Mouse (Mus musculus): ENCODE measurements around the gene Mcu.

The Mcu gene

DNA sequence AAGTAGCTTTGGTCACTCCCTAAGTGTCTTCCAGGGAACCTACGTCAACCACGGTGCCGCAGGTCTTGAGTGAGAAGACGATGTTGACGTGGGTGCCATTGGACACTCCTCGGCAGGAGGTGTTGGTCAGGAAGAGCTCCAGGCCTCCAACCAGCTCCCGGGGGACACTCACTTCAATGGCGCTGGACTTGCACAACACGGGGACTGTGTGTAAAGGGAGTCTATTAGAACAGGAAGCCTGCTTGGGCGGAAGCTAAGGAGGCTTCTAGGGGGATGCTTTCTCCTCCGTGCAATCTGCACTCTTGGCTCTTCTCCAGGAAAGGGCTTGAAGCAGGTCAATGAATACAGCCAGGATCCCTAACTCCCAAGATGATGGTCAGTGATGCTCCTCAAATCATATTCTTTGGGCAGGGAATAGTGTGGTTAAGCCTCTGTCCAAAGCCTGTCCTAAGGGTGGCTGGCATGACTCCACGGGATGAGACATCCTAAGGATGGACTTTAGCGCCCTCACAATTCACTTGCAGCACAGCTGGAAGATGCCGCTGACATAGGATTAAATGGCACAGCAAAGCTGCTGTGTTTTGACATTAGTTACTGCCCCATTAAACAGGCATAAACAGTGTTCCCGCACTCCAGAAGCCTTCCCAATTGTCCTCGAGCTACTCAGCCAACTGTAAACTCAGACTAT lies 186.9 kb downstream of the Mcu start:
- DNase-seq (ENCODE audit: low spot score), result no peak

- no peak for DNase-seq (ENCODE audit: low spot score)
These were observed 190.1 kb downstream of the Mcu start for GRCm38 (mm10) chr10:59426371-59426770.

- DNase-seq (ENCODE audit: low spot score), result no peak
These were observed 191.1 kb downstream of the Mcu start for GRCm38 (mm10) chr10:59425369-59425768.

DNA sequence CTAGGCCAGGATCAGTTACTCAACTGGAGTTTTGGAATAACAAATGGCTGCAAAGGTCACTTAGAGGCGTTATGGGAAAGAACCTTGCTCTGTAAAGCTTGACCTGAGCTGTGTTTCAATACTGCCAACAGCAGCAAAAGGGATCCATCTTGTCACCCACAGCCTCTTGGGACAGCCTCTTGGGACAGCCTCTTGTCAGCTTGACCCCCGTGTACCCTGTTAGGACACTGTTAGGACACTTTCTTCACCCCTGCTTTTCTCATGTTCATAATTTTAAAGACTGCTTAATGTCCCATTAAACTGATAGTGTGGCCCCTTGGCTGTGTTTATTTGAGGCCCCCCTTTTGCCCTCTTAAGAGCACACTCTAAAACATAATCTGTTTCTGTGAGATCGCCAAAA lies 192.0 kb downstream of the Mcu start:
- no peak for DNase-seq (ENCODE audit: low spot score)

DNA sequence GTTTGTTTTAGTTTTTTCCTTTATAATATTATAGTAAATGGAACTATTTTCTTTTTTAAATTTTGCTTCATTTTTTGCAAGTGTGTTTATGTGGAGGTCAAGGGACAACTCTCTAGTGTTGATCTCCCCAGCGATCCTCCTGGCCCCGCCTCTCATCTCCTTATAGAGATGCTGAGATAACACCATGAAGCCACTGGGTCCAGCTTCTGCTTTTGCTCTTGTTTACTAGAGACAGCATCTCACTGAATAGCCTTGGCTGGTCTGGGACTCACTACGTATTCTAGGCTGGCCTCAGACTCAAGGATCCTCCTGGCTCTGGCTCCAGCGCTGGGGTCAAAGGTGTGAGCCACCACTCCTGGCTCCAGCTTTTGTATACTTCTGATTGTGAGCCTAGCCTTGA lies 197.0 kb downstream of the Mcu start:
- no peak for DNase-seq (ENCODE audit: low spot score)

DNA sequence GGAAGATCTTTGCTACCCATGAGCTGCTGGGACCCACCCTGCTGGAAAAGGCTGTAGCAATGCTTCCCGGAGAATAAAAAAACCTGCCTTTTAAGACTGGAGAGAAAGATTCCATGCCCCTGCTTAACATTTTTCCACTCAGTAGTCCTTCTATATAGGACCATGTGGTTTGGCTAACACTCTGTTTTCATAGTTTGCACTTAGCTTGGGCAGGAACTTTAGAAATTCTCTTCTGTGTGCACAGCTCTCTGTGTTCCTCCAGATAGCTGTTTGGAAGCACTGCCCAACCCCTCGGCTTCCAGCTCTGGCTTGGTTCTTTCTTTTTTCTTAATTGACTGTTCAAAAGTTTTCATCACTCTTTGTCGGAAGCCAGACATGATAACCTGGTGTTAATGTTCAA lies 199.9 kb downstream of the Mcu start:
- DNase-seq (ENCODE audit: low spot score), result no peak

DNA sequence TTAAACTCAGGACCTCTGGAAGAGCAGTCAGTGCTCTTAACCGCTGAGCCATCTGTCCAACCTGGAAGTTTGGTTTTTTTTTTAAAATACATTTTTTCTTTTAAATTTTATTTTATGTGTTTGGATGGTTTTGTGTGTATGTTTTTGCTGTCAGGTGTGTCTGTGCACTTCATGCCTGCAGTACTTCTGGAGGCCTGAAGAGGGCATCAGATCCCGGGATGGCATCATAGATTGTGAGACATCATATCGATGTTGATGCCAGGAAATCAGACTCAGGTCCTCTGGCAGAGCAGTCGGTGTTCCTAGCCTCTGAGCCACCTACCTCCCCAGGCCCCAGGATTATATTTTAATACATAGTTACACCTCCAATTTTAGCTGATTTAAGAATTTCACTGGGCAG lies 202.8 kb downstream of the Mcu start:
- DNase-seq (ENCODE audit: low spot score), result no peak

DNA sequence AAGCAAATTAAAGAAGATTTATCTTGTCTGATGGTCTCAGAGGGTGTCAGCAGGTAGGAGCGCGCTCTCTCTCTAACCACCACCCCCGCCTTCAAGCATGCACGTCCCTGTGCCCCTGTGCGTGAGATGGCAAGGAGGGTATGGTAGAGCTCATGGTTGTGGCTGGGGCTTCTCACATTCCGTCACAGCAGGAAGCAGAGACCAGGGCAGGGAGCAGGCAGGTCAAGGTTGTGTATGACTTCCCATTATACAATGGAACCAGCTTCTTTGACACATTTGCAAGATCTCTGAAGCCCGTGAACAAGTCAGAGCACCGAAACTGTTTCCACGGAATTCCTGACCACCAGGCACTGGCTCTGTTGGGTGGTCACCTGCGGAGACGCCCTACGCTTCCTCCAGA lies 206.2 kb downstream of the Mcu start:
- no peak for DNase-seq (ENCODE audit: low spot score)

- DNase-seq (ENCODE audit: low spot score), result no peak
These were observed 208.0 kb downstream of the Mcu start for GRCm38 (mm10) chr10:59408499-59408898.

DNA sequence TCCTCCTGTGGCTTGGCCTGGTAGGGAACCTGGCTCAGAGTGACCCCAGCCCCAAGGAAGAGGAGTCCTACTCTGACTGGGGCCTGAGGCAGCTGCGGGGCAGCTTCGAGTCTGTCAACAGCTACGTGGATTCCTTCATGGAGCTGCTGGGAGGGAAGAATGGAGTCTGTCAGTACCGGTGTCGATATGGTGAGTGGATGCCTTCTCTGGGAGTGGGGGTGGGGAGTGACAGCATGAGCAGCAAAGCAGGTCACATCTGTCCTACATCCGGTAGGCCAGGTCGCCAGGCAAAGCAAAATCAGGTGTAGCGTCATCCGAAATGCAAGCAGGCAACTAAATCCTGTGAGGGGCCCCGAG lies 212.7 kb downstream of the Mcu start:
- no peak for DNase-seq (ENCODE audit: low spot score)

DNA sequence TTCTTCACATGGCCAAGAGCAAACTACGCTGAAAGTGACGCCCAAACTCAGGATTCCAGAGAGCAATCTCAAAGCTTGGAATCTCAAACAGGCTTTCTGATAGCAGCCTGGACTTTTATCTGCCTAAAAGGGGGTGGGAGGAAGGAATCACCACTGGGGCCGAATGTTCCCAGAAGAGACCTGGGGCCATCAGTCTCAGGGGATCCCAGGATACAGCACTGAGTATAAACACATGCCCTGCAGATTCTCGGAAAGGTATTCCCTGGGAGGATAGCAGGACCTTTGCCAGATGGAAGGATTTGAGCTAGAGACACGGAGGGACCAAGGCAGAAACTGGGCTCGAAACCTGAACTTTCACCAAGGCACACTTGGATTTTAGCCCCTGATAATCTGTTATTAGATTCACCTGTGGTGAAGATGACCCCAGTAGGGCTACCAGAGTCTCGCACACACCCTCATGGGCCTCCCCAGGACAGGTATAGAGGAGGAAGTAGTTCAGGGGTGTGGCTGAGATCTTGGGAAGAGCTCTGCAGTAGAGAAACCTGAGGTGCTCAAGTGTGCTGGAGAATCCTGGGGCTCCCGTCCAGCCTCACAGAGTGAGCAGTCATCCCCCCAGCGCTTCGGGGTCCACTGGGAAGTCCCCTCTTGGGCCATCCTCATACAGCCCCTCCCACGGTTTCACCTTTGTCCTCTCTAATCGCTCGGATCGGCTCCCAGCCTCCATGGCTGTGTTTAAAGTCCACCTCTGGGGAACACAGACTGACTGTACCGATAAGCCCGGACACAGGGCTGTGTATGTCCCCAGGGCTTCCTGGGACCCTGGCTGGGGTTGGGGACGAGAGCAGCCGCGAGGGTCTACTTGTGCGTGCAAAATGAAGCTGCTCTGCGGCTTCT lies 213.3 kb downstream of the Mcu start, which contains the start of gene Pla2g12b:
Pla2g12b (plus strand) TSS at position 762 of the 894 bp plus-strand sequence.
- DNase-seq (ENCODE audit: low spot score), result no peak
